15 mouse cellular contexts compared by ENCODE assay signal in genomic region chr2:92805761-92806160, GRCm38 (mm10).
A peak's percentile ranks its signal among the peaks of the same experiment; 100 is the strongest.
DNase-seq lines count a peak whose midpoint lies in the region; ATAC-seq lines count a peak whose summit lies in the region.
"Had no signal": no experiment of that assay in that cellular context is flagged by ENCODE, and none has a peak within 500 bp of the region (broad histone marks: within the 10 kb centered on the region; RNA-seq: fewer than 3 reads in every experiment).

No protein-coding gene starts in this region.

- no peak for DNase-seq in heart, embryonic 10.5 days (ENCODE audit: low spot score)
- no peak for DNase-seq in heart, postnatal 14 days
- peak; percentile 55 for DNase-seq in R1 (ENCODE audit: low read depth, low spot score)
- peak; percentile 45 for DNase-seq in midbrain, embryonic 11.5 days (ENCODE audit: low spot score, missing footprints)
- DNase-seq in adrenal gland, postnatal 4 days (ENCODE audit: low spot score in 2 of 2): no peak
- no peak for DNase-seq in layer of hippocampus, postnatal 14 days (ENCODE audit: low spot score in 2 of 2)
- DNase-seq in lung, adult 18-20 months: no peak
- DNase-seq: adrenal gland, postnatal 10 days; cerebellum, adult 18-20 months; heart, adult 18-20 months; lung, postnatal 36 days; thymus, adult 18-20 months had no signal

- 0 out of 2 replicates have a peak overlapping the region, but pooled peaks have one; percentile 16 for H3K27ac ChIP-seq in heart, embryonic 10.5 days
- peak overlapping the region; percentile 81; the same call in 1 of the 2 replicates for H3K27ac ChIP-seq in forebrain, embryonic 16.5 days (ENCODE audit: low read length)
- no peak overlapping the region for H3K27ac ChIP-seq in midbrain, embryonic 11.5 days (ENCODE audit: low read depth, low read length)
- H3K27ac ChIP-seq: liver, embryonic 14.5 days had no signal

- H3K4me2 ChIP-seq in forebrain, embryonic 16.5 days (ENCODE audit: low read length): no peak overlapping the region
- no peak overlapping the region for H3K4me2 ChIP-seq in midbrain, embryonic 11.5 days

- intact Hi-C loops in heart, postnatal 14 days (cut with DNase I): loop anchor here (2.0 kb wide), 1 partner anchor 63 kb away; no protein-coding TSS in a partner anchor

- H3K36me3 ChIP-seq in heart, embryonic 10.5 days: no peaks in the 10 kb centered on the region
- H3K36me3 ChIP-seq in forebrain, embryonic 16.5 days (ENCODE audit: control insufficient read depth, insufficient read depth): no peaks in the 10 kb centered on the region
- no peaks in the 10 kb centered on the region for H3K36me3 ChIP-seq in midbrain, embryonic 11.5 days (ENCODE audit: control insufficient read depth, insufficient read depth, low read length)

- ATAC-seq in forebrain, embryonic 16.5 days: no peak
- no peak for ATAC-seq in midbrain, embryonic 11.5 days (ENCODE audit: low FRiP score)

- H3K9me3 ChIP-seq in heart, embryonic 10.5 days: no peaks in the 10 kb centered on the region
- no peaks in the 10 kb centered on the region for H3K9me3 ChIP-seq in forebrain, embryonic 16.5 days (ENCODE audit: control insufficient read depth, low read length)
- no peaks in the 10 kb centered on the region for H3K9me3 ChIP-seq in midbrain, embryonic 11.5 days (ENCODE audit: control insufficient read depth, low read length)

- H3K4me3 ChIP-seq in heart, embryonic 10.5 days: no peak overlapping the region
- no peak overlapping the region for H3K4me3 ChIP-seq in forebrain, embryonic 16.5 days (replicated peaks; ENCODE audit: low read length)
- no peak overlapping the region for H3K4me3 ChIP-seq in midbrain, embryonic 11.5 days (ENCODE audit: low read depth, low read length)
- H3K4me3 ChIP-seq: myocyte had no signal

- H3K27me3 ChIP-seq in heart, embryonic 10.5 days (ENCODE audit: insufficient read depth, poor library complexity, severe bottlenecking): peaks cover 32% of the 10 kb centered on the region
- no peaks in the 10 kb centered on the region for H3K27me3 ChIP-seq in forebrain, embryonic 16.5 days (replicated peaks; ENCODE audit: control insufficient read depth, insufficient read depth, low read length)
- no peaks in the 10 kb centered on the region for H3K27me3 ChIP-seq in midbrain, embryonic 11.5 days (ENCODE audit: control insufficient read depth, insufficient read depth, low read length)

- H3K9ac ChIP-seq in forebrain, embryonic 16.5 days (replicated peaks; ENCODE audit: low read depth, low read length): no peak overlapping the region
- no peak overlapping the region for H3K9ac ChIP-seq in midbrain, embryonic 11.5 days (ENCODE audit: low read length)
- H3K9ac ChIP-seq: liver, embryonic 14.5 days had no signal

- 37% methylated on average over 4 of the region's 4 CpGs for WGBS in heart, embryonic 10.5 days
- WGBS in forebrain, embryonic 16.5 days: 21% methylated on average over 4 of the region's 4 CpGs
- WGBS in midbrain, embryonic 11.5 days: 34% methylated on average over 4 of the region's 4 CpGs

- H3K4me1 ChIP-seq in heart, embryonic 10.5 days: peaks cover 31% of the 10 kb centered on the region
- peaks cover 27% of the 10 kb centered on the region for H3K4me1 ChIP-seq in forebrain, embryonic 16.5 days (replicated peaks; ENCODE audit: control insufficient read depth, insufficient read depth, low read length)
- H3K4me1 ChIP-seq in midbrain, embryonic 11.5 days (ENCODE audit: control insufficient read depth, insufficient read depth, low read length): peaks cover 18% of the 10 kb centered on the region

Comparison
In these comparisons a context has a peak if more than half of its experiments do, and no peak if none do; other contexts are left out.
1. DNase-seq: peak in R1 (single experiment) and midbrain, embryonic 11.5 days (single experiment); none in heart, embryonic 10.5 days (single experiment), heart, postnatal 14 days (0 of 2), adrenal gland, postnatal 4 days (0 of 2), layer of hippocampus, postnatal 14 days (0 of 2) and lung, adult 18-20 months (0 of 2).